Mouse (Mus musculus) right cerebral cortex, postnatal 25 days (tissue): ENCODE data around the gene Csk.
A peak's percentile ranks its signal among the peaks of the same experiment; 100 is the strongest.

Experiments used
- DNase-seq: peaks from one replicate; pipeline ENCODE4 v3.0.0; 2022

Csk gene

GRCm38 (mm10) chr9:57637272-57637671 lies 16.2 kb downstream of the Csk start:
- DNase-seq: no peak

- peak; percentile 49 for DNase-seq
Measured at GRCm38 (mm10) chr9:57633481-57634024, 19.9 kb downstream of the Csk start.

- DNase-seq: peak; percentile 77
Measured at GRCm38 (mm10) chr9:57629118-57629874, 24.1 kb downstream of the Csk start.

GRCm38 (mm10) chr9:57628717-57629116 lies 24.7 kb downstream of the Csk start:
- DNase-seq: no peak

GRCm38 (mm10) chr9:57627892-57628291 lies 25.5 kb downstream of the Csk start:
- no peak for DNase-seq

GRCm38 (mm10) chr9:57627191-57627590 lies 26.2 kb downstream of the Csk start:
- DNase-seq: no peak

- DNase-seq: no peak
Measured at GRCm38 (mm10) chr9:57625674-57626500, 27.5 kb downstream of the Csk start.

- no peak for DNase-seq
Measured at GRCm38 (mm10) chr9:57624295-57624694, 29.1 kb downstream of the Csk start.

GRCm38 (mm10) chr9:57620674-57621073 lies 32.8 kb downstream of the Csk start, which contains the start of gene Lman1l:
Gene Lman1l, minus strand, starts transcription at chr9:57620774.
- no peak for DNase-seq

GRCm38 (mm10) chr9:57618854-57619253 lies 34.6 kb downstream of the Csk start:
- no peak for DNase-seq

GRCm38 (mm10) chr9:57617556-57618169 lies 35.8 kb downstream of the Csk start:
- DNase-seq: no peak

GRCm38 (mm10) chr9:57614786-57615185 lies 38.6 kb downstream of the Csk start:
- DNase-seq: no peak

GRCm38 (mm10) chr9:57613975-57614374 lies 39.5 kb downstream of the Csk start:
- no peak for DNase-seq

- DNase-seq: no peak
Measured at GRCm38 (mm10) chr9:57612587-57612986, 40.8 kb downstream of the Csk start.

- no peak for DNase-seq
Measured at GRCm38 (mm10) chr9:57610359-57610826, 43.0 kb downstream of the Csk start.

GRCm38 (mm10) chr9:57609803-57610202 lies 43.6 kb downstream of the Csk start:
- no peak for DNase-seq

- DNase-seq: no peak
Measured at GRCm38 (mm10) chr9:57606139-57606851, 47.1 kb downstream of the Csk start, which contains the start of gene Cplx3. Gene Cplx3, minus strand, starts transcription at chr9:57606281.

GRCm38 (mm10) chr9:57605503-57605902 lies 47.9 kb downstream of the Csk start:
- DNase-seq: no peak

- no peak for DNase-seq
Measured at GRCm38 (mm10) chr9:57604875-57605274, 48.6 kb downstream of the Csk start.

GRCm38 (mm10) chr9:57602098-57602497 lies 51.3 kb downstream of the Csk start:
- DNase-seq: no peak

- peak; percentile 64 for DNase-seq
Measured at GRCm38 (mm10) chr9:57601353-57601706, 52.1 kb downstream of the Csk start.

- no peak for DNase-seq
Measured at GRCm38 (mm10) chr9:57600620-57601352, 52.6 kb downstream of the Csk start.
